Mouse (Mus musculus): ENCODE data around the gene Fxyd7. TPM values are rescaled to one million over a fixed set of nuclear protein-coding genes. Genes with fewer than 3 reads are reported as not detected.

Gene Fxyd7
- polyA plus RNA-seq (2021; fragmentation: Nextera tagmentation) = 278 and 391 TPM in 2 replicates
- long read RNA-seq, experiment 1, transcript Fxyd7-202 (6 exons, 620 nt) = minor isoform, 5 of 24 reads
- long read RNA-seq, experiment 1, transcript Fxyd7-201 (6 exons, 693 nt) = major isoform, 14 of 24 reads
- long read RNA-seq, experiment 1, partial matches to known transcripts = 1 of 24 reads
- long read RNA-seq, experiment 1, other reads (novel, unspliced or antisense) = 4 of 24 reads
- long read RNA-seq, experiment 2, transcript Fxyd7-202 (6 exons, 620 nt) = minor isoform, 56 of 205 reads
- long read RNA-seq, experiment 2, transcript Fxyd7-201 (6 exons, 693 nt) = major isoform, 116 of 205 reads
- long read RNA-seq, experiment 2, partial matches to known transcripts = 18 of 205 reads
- long read RNA-seq, experiment 2, other reads (novel, unspliced or antisense) = 15 of 205 reads

GRCm38 (mm10) chr7:31051321-31052021 lies at the start of gene Fxyd7:
Fxyd7 (minus strand) TSS chr7:31051467.

DNA sequence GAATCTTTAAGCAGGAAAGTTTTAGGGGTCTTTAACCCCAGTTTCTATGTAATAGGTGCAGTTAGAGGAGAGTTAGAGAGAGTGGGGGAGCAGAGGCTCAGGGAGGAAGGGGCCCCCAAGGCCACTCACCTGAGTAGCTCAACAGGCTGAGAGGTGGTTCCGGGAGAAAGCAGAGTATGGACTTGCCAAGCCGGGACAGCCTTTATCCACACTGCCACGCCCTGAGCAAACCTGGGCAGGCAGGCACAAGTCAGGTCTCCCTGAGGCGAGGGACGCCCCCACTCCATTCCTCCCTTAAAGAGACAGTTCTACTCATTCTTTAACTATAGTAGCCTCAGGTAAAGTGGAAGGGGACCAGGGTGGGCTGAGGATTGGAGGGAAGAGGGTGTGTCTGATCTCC lies 25.2 kb upstream of the Fxyd7 start, which contains the start of gene Fxyd3:
Fxyd3 (minus strand) TSS at position 213 of the 400 bp plus-strand sequence.

GRCm38 (mm10) chr7:31059108-31059507 lies 7.8 kb upstream of the Fxyd7 start, which contains the start of gene Lgi4:
Lgi4 (plus strand) TSS chr7:31059342.

GRCm38 (mm10) chr7:31057071-31057470 lies 5.8 kb upstream of the Fxyd7 start, which contains the start of gene Fxyd1:
Fxyd1 (minus strand) TSS chr7:31057199.

GRCm38 (mm10) chr7:31042431-31042910 lies 8.8 kb downstream of the Fxyd7 start, which contains the start of gene Fxyd5:
Fxyd5 (minus strand) TSS chr7:31042481.

Other genes starting within 250 kb of the Fxyd7 start
- not detected in 2 replicates for gene Ffar2, start 227.7 kb downstream of the Fxyd7 start, polyA plus RNA-seq (2021; fragmentation: Nextera tagmentation)
- 0.06 and 0.16 TPM in 2 replicates for gene Ffar3, start 195.3 kb downstream of the Fxyd7 start, polyA plus RNA-seq (2021; fragmentation: Nextera tagmentation)
- not detected in 2 replicates for gene Ffar1, start 189.9 kb downstream of the Fxyd7 start, polyA plus RNA-seq (2021; fragmentation: Nextera tagmentation)
- 0.15 and 0.19 TPM in 2 replicates for gene Cd22, start 171.1 kb downstream of the Fxyd7 start, polyA plus RNA-seq (2021; fragmentation: Nextera tagmentation)
- 79.4 and 86.1 TPM in 2 replicates for gene Mag, start 136.6 kb downstream of the Fxyd7 start, polyA plus RNA-seq (2021; fragmentation: Nextera tagmentation)
- not detected in 2 replicates for gene Hamp2, start 126.8 kb downstream of the Fxyd7 start, polyA plus RNA-seq (2021; fragmentation: Nextera tagmentation)
- gene Hamp, start 107.4 kb downstream of the Fxyd7 start, polyA plus RNA-seq (2021; fragmentation: Nextera tagmentation) = not detected in 2 replicates
- gene Usf2, start 94.7 kb downstream of the Fxyd7 start, polyA plus RNA-seq (2021; fragmentation: Nextera tagmentation) = 19.0 and 19.3 TPM in 2 replicates
- 4.7 and 6.0 TPM in 2 replicates for gene Lsr, start 78.0 kb downstream of the Fxyd7 start, polyA plus RNA-seq (2021; fragmentation: Nextera tagmentation)
- 0.31 TPM in 1 of 2 replicates, not detected in the other for gene Fam187b, start 77.7 kb downstream of the Fxyd7 start, polyA plus RNA-seq (2021; fragmentation: Nextera tagmentation)
- gene Fxyd5, start 9.0 kb downstream of the Fxyd7 start, polyA plus RNA-seq (2021; fragmentation: Nextera tagmentation) = 10.8 and 30.6 TPM in 2 replicates
- gene Fxyd1, start 5.7 kb upstream of the Fxyd7 start, polyA plus RNA-seq (2021; fragmentation: Nextera tagmentation) = 298 and 678 TPM in 2 replicates
- gene Lgi4, start 7.9 kb upstream of the Fxyd7 start, polyA plus RNA-seq (2021; fragmentation: Nextera tagmentation) = 7.3 and 9.7 TPM in 2 replicates
- gene Fxyd3, start 25.2 kb upstream of the Fxyd7 start, polyA plus RNA-seq (2021; fragmentation: Nextera tagmentation) = 1.2 and 2.3 TPM in 2 replicates
- 0.28 and 0.45 TPM in 2 replicates for gene Hpn, start 63.8 kb upstream of the Fxyd7 start, polyA plus RNA-seq (2021; fragmentation: Nextera tagmentation)
- gene Scn1b, start 75.5 kb upstream of the Fxyd7 start, polyA plus RNA-seq (2021; fragmentation: Nextera tagmentation) = 83.1 and 557 TPM in 2 replicates
- gene Gramd1a, start 104.4 kb upstream of the Fxyd7 start, polyA plus RNA-seq (2021; fragmentation: Nextera tagmentation) = 38.7 and 55.6 TPM in 2 replicates
- not detected in 2 replicates for gene Scgb2b2, start 239.0 kb upstream of the Fxyd7 start, polyA plus RNA-seq (2021; fragmentation: Nextera tagmentation)
- not detected in 2 replicates for gene Scgb1b2, start 240.4 kb upstream of the Fxyd7 start, polyA plus RNA-seq (2021; fragmentation: Nextera tagmentation)